Mouse (Mus musculus) skeletal muscle tissue, adult 2 months (tissue): ENCODE data around the gene Chmp4b.

ENCODE experiments used
- DNase-seq: peaks from one replicate; pipeline ENCODE4 v3.0.0-alpha.2; 2012; ENCODE audit warnings: low read depth, low spot score

Chmp4b gene

GRCm38 (mm10) chr2:154718855-154719556, 67.5 kb downstream of the Chmp4b start:
- no peak for DNase-seq

GRCm38 (mm10) chr2:154720315-154720714, 68.8 kb downstream of the Chmp4b start:
- DNase-seq = no peak

GRCm38 (mm10) chr2:154723473-154723872, 72.0 kb downstream of the Chmp4b start:
- no peak for DNase-seq

DNA sequence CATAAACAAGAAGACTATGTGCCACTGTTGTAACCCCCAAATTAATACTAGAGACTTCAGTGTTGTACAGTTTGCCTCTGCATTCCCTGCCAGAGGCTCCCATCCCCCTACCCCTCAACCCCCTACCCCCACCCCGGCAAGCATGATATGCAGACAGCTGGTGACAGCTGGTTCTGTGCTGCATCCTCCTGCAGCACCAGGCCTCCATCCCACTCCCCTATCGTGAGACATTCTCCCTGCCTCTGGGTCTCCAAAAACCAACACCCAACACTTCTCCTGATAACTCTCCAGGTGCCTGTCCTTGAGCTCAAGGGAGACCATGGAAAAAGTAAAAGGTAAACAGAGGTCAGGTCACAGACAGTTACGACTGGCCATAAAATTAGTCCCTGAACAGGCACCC, 78.2 kb downstream of the Chmp4b start:
- no peak for DNase-seq

DNA sequence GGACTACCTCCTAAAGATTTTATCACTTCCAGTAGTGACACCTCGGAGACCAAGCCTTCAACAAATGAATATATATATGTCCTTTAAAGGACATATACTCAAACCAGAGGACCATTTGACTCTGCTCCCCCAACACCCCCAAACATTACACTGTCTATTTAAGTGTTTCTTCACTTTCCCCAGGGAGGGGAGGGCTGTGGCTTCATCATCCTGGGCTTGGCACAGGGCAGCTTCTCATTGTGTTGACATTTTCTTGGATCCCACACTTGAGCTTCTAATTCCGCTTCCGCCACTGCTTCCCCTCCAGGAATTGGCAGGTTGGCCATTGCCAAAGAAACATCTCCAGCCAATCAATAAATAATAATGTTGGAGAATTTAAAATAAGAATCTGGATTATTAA, 79.3 kb downstream of the Chmp4b start:
- no peak for DNase-seq

DNA sequence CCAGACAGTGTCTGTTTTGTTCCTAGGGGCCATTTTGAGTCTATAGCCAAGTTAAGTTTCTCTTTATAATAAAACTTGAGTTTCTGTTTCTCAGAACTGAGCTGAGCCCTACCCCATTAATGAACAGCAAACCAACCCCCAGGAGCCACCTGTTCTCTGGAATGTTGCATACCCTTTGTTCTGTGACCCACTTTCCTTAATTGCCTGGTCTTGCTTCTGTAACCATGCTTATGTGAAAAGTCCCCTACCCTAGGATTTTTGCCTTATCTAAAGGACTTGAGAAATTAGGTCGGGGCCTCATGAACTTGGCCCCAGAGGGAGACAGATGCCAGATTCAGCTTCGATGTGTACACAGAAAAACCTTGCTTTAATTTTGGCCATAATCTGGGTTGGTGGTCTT, 80.4 kb downstream of the Chmp4b start:
- DNase-seq = no peak

DNA sequence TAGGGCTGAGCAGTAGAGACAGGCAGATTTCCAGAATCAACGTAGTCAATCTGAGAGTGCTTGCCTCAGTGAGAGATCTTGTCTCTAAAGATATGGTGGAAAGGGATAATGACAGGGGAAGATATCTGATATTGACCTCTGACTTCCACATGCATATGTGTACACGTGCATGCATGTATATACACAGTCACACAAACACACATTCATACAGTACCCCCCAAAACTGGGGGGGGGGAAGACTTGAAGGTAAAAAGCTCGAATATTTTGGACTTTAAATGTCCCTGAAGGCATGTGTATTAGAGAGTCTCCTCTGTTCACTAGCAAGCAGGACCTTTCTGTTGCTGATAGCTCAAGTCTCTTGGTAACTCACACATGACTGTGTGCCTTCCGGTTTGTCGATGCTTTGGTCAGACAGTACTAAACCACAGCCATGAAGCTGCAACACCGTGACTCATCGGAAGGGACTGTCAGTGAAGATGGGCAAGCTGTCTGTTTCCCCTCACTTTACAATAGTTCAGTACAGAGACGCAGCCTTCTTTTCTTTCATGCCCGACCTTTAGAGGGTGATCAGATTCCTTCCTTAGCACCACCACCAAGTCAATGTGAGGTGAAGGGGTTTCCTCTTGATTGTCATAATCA, 81.1 kb downstream of the Chmp4b start:
- no peak for DNase-seq

GRCm38 (mm10) chr2:154734977-154735376, 83.5 kb downstream of the Chmp4b start:
- no peak for DNase-seq

DNA sequence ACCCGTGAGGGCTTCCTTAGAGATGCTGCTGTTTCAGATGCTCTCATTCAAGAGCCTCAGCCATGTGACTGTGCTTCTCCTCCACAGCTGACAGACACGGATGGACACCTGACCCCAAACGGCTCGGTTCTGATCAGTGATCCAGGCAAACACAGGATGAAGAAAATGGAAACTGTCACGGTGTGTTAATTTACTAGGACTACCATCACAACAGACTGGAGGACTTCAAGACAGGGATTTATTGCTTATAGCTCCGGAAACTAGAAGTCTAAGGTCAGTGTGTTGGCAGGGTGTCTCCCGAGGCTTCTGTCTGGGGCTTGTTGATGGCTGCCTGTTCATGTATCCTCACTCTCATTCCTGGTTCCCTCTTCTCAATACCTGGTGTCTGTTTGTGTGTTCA, 83.9 kb downstream of the Chmp4b start:
- no peak for DNase-seq

GRCm38 (mm10) chr2:154735986-154736385, 84.5 kb downstream of the Chmp4b start:
- DNase-seq = no peak

DNA sequence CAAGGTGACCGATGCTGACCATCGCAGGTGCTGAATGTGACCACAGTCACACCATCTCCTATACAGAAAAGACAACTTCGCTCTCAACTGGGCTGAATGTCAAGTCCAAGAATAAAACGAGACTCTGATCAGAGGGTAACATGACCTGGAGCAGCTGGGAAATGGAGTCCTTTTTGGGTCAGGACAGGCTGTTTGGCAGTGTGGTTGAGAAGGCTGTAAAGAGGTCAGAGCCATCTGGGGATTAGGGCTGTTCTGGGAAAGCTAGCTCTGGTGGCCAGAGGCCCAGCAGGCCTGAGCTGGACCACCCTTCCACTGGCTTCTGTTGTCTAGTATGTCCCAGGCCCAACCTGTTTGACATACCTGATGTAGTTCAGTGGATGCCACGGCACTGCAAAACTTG, 87.1 kb downstream of the Chmp4b start:
- DNase-seq = peak; percentile 45

DNA sequence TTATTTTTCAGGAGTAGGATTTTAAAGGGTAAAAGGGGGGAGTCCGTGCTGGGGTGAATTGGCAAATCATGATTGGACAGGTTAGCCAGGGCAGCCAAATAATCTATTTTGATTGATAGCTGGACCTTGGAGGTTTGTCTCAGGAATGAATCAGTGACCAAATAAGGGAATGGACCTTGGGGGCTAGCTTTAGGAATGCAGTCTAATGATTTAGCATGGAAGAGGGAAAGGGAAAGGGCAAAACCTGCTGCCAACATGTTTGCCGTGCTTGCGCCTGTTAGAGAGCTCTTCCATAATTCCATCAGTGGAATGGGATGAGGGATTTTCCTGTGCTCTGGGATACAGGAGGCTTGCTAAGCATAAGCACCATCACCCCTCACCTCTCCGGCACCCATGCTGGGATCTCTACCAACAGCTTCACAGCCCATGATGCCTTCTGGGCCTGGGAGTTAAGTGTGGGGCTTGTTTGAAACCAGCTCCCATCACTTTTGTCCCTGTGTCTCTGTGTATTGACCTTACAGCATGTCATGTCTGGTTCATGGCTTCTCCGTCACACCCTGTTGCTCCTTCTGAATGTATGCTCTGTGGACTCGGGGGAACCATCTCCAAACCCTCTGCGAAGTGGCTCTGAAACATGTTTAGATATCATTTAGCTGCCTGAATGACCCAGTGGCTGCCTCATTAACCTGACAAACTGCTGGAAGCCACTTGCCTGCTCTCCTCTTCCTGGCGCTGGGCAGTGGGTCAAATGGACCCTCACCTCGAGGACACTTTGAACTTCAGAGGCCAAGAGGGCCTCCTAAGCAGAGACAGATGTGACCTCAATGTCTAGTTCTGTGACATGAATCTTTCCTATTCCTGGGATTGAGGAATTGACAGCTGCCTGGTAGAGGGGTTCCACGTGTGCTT, 91.7 kb downstream of the Chmp4b start:
- no peak for DNase-seq

DNA sequence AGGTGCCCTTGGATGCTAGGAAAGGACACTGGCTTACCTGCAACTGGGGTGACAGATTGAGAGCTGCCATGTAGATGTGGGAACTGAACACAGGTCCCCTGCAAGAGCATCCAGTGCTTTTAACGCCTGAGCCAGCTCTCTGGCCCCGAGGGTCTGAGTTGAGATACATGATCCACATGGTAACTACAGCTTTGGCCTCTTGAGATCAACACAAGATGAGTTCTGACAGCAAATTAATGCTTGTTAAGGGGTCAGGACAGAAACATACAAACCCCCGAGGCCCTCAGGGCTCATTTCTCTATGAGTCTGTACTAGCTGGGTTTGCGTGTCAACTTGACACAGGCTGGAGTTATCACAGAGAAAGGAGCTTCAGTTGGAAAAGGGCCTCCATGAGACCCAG, 92.4 kb downstream of the Chmp4b start:
- no peak for DNase-seq
